Mouse (Mus musculus) ES-E14 (cell line): Measurements from ENCODE around the gene Samd4.

ENCODE experiments used
- HCFC1 ChIP-seq: IDR thresholded peaks from 2 replicates; pipeline ENCODE4 v1.6.1; 2012; ENCODE audit warnings: low read length, inconsistent platforms, borderline replicate concordance; ENCODE audit not compliant: insufficient read depth
- MAFK ChIP-seq: IDR thresholded peaks from 2 replicates; pipeline ENCODE4 v1.6.1; 2014; ENCODE audit warnings: mild to moderate bottlenecking, low read depth, low read length, inconsistent platforms; ENCODE audit not compliant: insufficient read depth
- ZC3H11A ChIP-seq: IDR thresholded peaks from 2 replicates; pipeline ENCODE4 v1.6.1; 2012; ENCODE audit warnings: low read depth, mild to moderate bottlenecking, inconsistent platforms, low read length, borderline replicate concordance
- ZNF384 ChIP-seq: IDR thresholded peaks from 2 replicates; pipeline ENCODE4 v1.6.1; 2012; ENCODE audit warnings: low read depth, low read length, inconsistent platforms

DNA sequence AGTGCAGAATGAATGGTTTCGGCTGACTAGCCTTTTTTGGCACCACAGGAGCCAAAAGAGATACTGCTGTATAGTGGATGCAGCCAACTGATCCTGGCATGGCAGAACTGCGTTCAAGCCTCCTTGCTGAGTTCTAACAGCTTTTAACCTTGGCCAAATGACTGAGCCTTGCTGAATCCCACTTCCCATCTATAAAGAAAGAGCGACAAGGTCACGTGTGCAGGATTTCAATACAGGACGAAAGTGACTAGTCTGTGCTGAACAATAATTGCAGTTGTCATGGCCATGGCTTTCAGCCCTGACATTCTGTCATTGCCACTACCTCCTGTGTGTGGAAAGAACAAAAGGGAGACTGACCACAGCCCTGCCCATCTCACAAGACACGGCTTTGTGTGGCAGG, 99.5 kb downstream of the Samd4 start:
- TF ChIP-seq MAFK (no peak), ZNF384 (no peak), HCFC1 (no peak), ZC3H11A (no peak)
